Mouse (Mus musculus) ES-Bruce4 (cell line): ENCODE measurements around the gene Tmem265. TPM values are rescaled to one million over a fixed set of nuclear protein-coding genes. Genes with fewer than 3 reads are reported as not detected.

Experiments used
- H3K27ac ChIP-seq: 2 replicates; pipeline ENCODE4 v1.5.1; 2012; ENCODE audit warnings: low read length, inconsistent platforms; ENCODE audit not compliant: insufficient read depth
- H3K27me3 ChIP-seq: 2 replicates; pipeline ENCODE4 v1.6.1; 2012; ENCODE audit warnings: mild to moderate bottlenecking, low read length, inconsistent platforms; ENCODE audit not compliant: control insufficient read depth, poor library complexity, insufficient read depth, severe bottlenecking
- H3K36me3 ChIP-seq: 2 replicates; pipeline ENCODE4 v1.6.1; 2012; ENCODE audit warnings: inconsistent platforms, mild to moderate bottlenecking, low read length, moderate library complexity; ENCODE audit not compliant: control insufficient read depth, poor library complexity, insufficient read depth, severe bottlenecking
- H3K4me1 ChIP-seq: one replicate; pipeline ENCODE4 v1.8.1; 2011; ENCODE audit warnings: low read length; ENCODE audit not compliant: control insufficient read depth, insufficient read depth
- H3K4me3 ChIP-seq: 2 replicates; pipeline ENCODE4 v1.5.1; 2011; ENCODE audit warnings: low read depth, mild to moderate bottlenecking, low read length
- H3K9ac ChIP-seq: 2 replicates; pipeline ENCODE4 v1.6.1; 2012; ENCODE audit warnings: low read depth, mild to moderate bottlenecking, inconsistent platforms; ENCODE audit not compliant: poor library complexity, severe bottlenecking
- H3K9me3 ChIP-seq: replicated peaks from 2 replicates; pipeline ENCODE4 v1.6.1; 2012; ENCODE audit warnings: mild to moderate bottlenecking, low read length, inconsistent platforms; ENCODE audit not compliant: control insufficient read depth, poor library complexity, insufficient read depth, severe bottlenecking
- CTCF ChIP-seq: IDR thresholded peaks from one replicate; pipeline ENCODE4 v1.8.1; 2011; ENCODE audit warnings: low read depth, low read length
- EP300 ChIP-seq: IDR thresholded peaks from 2 replicates; pipeline ENCODE4 v1.6.1; 2011; ENCODE audit warnings: low read depth, low read length; ENCODE audit not compliant: insufficient read depth
- POLR2A ChIP-seq: IDR thresholded peaks from one replicate; pipeline ENCODE4 v1.8.1; 2011; ENCODE audit warnings: low read length; ENCODE audit not compliant: insufficient read depth
- polyA plus RNA-seq: library from polyadenylated mRNA; stranded (reverse); fragments of >200 nt; gene quantifications from 2 replicates; pipeline ENCODE4 v1.2.4, GENCODE M21; 2011; ENCODE audit warnings: low read depth; ENCODE audit not compliant: missing spikeins, insufficient read depth, insufficient read length

The Tmem265 gene
- polyA plus RNA-seq, 1 experiment, result 2.9 TPM

DNA sequence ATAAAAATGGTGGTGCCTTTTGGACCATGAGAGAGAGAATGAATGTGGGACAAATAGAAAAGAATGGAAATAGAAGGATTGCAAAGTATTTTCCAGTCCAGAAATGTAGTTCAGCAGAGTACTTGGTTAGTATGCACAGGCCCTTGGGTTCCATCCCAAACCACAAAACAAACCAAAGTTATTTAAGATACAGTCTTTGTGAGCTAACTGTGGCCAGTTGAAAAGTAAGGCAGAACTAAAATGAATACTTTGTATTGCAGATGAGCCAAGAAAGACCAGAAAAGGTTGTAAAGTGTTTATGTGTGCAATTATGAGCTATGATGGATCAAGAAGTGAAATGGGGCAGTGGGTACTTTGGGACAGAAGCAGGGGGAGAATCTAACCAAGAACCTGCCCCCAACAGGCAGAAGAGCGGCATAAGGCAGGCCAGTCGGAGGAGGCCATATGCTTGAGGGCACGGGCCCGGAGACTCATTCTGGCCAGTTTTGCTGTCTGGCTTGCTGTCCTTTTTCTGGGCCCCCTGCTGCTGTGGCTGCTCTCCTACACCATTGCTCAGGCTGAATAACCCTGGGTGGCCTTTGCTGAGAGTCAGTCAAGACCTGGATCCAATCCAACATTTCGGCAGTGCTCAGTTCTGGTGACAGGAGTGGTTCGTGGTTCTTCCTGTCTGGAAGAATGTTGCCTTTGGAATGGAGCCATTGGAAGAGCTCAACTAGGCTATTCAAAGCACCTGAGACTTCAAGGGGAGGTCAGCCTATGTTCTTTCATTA, 3.4 kb downstream of the Tmem265 start:
- H3K36me3 ChIP-seq, result peaks cover 12% of the 10 kb centered on the region
- H3K9ac ChIP-seq, result no peak overlapping the region
- TF ChIP-seq EP300 (no peak), POLR2A (no peak), CTCF (no peak)
- no peak overlapping the region for H3K4me3 ChIP-seq
- H3K9me3 ChIP-seq, result no peaks in the 10 kb centered on the region
- no peaks in the 10 kb centered on the region for H3K27me3 ChIP-seq
- H3K4me1 ChIP-seq, result peaks cover 2% of the 10 kb centered on the region
- no peak overlapping the region for H3K27ac ChIP-seq

DNA sequence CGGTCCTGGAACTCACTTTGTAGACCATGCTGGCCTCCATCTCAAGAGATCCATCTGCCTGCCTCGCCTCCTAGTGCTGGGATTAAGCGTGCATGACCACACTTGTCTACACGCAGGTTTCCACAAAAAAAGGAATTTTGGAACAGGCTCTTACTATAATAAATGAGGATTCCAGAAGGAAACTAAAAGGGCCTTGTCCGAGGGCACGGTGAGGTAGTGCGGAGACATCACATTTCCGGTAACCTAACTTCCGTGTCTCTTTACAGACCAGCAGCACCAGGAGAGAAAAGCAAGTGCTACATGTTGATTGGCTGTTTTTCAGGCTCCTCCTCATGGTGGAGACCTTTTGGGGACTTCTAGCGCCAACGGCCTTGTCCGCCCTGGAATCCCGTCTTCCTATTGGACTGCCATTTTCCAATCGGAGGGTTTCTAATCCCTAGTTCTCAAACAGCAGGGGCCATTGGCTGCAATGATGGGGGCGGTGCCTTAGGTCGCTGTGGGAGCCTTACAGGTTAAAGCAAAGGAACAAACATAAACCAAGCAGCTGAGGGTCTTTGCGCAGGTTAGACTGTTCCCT, 11.8 kb downstream of the Tmem265 start, which contains the start of gene Phkg2:
TSS of gene Phkg2 (plus strand) at position 446 of the 577 bp plus-strand sequence.
- Histone ChIP-seq H3K4me3 (peak within 1 kb of the TSS; percentile 76), H3K9me3 (no peaks in the 10 kb centered on the region), H3K36me3 (0 out of 2 replicates have a peak, but pooled peaks cover 2% of the 10 kb centered on the region), H3K27ac (0 out of 2 replicates have a peak within 1 kb of the TSS, but pooled peaks have one; percentile 1), H3K27me3 (no peaks in the 10 kb centered on the region), H3K4me1 (peaks cover 2% of the 10 kb centered on the region), H3K9ac (peak within 1 kb of the TSS; percentile 95)
- peak; percentile 72 for TF ChIP-seq POLR2A
- no peak for TF ChIP-seq CTCF

DNA sequence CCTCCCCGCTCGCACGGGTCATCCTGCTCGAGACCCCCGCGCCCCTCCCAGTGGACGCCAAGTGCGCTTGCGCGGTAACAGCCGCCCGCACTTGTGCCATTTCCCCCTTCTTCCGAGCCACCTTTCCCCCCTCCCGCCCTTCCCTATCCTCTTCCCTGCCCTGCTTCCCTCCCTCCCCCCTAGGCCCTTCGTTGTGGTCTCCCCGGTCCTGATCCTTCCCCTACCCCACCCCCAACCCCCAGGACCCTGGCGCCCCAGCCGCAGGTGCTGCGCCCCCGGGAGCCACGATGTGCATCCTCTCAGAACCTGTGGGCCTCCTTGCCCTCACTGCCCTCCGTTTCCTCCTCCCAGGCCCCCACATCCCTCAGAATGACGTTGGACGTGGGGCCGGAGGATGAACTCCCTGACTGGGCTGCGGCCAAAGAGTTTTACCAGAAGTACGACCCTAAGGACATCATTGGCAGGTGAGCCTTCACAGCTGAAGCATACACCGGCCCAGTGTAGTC, 12.4 kb downstream of the Tmem265 start:
- H3K9ac ChIP-seq, result peak overlapping the region; percentile 95
- 0 out of 2 replicates have a peak overlapping the region, but pooled peaks have one; percentile 1 for H3K27ac ChIP-seq
- H3K36me3 ChIP-seq, result 0 out of 2 replicates have a peak, but pooled peaks cover 4% of the 10 kb centered on the region
- H3K4me1 ChIP-seq, result peaks cover 2% of the 10 kb centered on the region
- H3K27me3 ChIP-seq, result no peaks in the 10 kb centered on the region
- H3K9me3 ChIP-seq, result no peaks in the 10 kb centered on the region
- no peak for TF ChIP-seq POLR2A
- peak overlapping the region; percentile 72 for H3K4me3 ChIP-seq

DNA sequence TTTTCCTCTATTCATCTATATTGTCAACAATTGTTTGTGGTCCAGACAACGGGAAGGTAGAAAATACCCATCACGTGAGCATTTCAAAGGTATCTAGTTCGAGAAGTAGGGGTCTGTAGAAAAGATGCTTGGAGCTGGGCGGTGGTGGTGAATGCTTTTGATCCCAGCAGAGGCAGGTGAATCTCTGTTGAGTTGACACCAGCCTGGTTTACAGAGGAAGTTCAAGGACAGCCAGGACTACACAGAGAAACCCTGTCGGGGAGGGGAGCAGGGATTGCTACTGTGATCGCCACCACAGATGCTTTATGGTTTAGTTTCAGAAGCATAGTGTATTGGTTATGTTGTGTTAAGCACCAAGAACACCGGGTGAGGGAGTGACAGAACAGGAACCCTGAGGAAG, 12.9 kb downstream of the Tmem265 start:
- Histone ChIP-seq H3K27ac (no peak overlapping the region), H3K9ac (peak overlapping the region; percentile 95), H3K4me1 (peaks cover 2% of the 10 kb centered on the region), H3K36me3 (0 out of 2 replicates have a peak, but pooled peaks cover 4% of the 10 kb centered on the region), H3K9me3 (no peaks in the 10 kb centered on the region), H3K4me3 (peak overlapping the region; percentile 72), H3K27me3 (no peaks in the 10 kb centered on the region)
- TF ChIP-seq EP300 (no peak), CTCF (no peak), POLR2A (no peak)

DNA sequence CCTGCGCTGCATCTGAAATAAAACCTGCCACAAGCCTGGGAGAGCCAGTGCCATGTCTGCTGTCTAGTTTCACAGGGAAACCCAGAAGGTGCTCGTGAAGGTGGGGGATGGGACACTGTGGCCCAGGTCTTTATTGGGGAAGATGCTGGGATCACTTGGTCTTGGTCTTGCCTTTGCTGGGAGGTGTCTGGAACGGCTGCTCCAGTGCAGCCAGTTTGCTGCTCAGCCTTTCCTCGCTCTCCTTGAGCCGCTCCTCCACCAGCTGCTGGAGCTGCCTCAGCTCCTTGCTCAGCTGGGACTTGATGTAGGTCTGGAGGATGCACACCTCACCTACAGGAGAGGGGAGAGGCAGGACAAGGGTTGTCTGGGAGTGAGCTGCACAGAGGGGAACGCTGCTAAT, 22.1 kb downstream of the Tmem265 start:
- no peaks in the 10 kb centered on the region for H3K4me1 ChIP-seq
- no peak overlapping the region for H3K27ac ChIP-seq
- H3K4me3 ChIP-seq, result no peak overlapping the region
- peaks cover 23% of the 10 kb centered on the region for H3K36me3 ChIP-seq
- TF ChIP-seq EP300 (no peak), CTCF (no peak), POLR2A (no peak)
- no peaks in the 10 kb centered on the region for H3K9me3 ChIP-seq
- H3K9ac ChIP-seq, result no peak overlapping the region
- H3K27me3 ChIP-seq, result no peaks in the 10 kb centered on the region

DNA sequence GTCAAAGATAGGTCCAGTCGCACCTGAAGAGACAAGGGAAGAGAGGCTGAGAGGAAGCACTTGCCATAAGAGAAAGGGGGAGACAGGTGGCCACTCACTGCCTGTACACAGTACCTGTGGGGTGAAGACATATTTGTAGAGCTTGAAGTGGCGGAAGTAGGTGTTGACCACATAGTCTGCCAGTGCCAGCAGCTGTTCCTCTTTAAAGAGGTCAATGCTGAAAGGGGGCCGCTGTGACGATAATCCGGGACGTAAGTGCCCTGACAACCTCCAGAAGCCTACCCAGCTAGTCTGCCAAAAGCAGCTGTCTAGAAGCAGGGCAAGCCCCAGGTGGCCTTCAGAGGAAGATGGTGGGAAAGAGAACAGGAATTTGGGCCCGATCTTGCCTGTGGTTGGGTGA, 23.8 kb downstream of the Tmem265 start:
- H3K36me3 ChIP-seq, result peaks cover 17% of the 10 kb centered on the region
- no peak overlapping the region for H3K27ac ChIP-seq
- H3K4me1 ChIP-seq, result no peaks in the 10 kb centered on the region
- H3K9ac ChIP-seq, result no peak overlapping the region
- H3K27me3 ChIP-seq, result no peaks in the 10 kb centered on the region
- TF ChIP-seq POLR2A, result no peak
- no peak for TF ChIP-seq CTCF
- no peak for TF ChIP-seq EP300
- no peaks in the 10 kb centered on the region for H3K9me3 ChIP-seq
- H3K4me3 ChIP-seq, result no peak overlapping the region
